Mouse (Mus musculus): Measurements from ENCODE around the gene Spop. TPM values are rescaled to one million over a fixed set of nuclear protein-coding genes. Genes with fewer than 3 reads are reported as not detected.

Gene Spop
- polyA plus RNA-seq, 2 experiments from 2014 or later = 176 to 230 TPM

DNA sequence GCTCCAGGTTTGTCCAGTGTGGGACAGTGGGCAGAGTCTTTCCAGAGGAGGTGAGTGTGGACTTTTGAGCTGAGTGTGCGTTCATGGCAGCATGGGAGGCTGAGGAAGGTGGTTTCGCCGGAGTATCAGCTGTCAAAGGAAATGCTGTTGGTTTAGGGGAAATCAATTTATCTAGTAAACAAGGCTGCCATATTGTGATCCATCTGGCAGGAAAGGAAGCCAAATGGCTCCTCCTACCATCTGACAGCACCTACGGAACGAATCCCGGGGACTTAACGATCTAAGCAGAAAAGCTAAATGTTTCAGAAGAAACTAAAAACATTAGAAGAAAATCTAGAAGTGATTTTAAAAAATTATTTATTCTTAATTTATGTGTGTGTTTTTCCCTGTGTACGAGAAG is 113.4 kb downstream of the Spop start:
- no peak for ATAC-seq

GRCm38 (mm10) chr11:95528231-95528630 is 114.4 kb downstream of the Spop start:
- ATAC-seq = no peak

DNA sequence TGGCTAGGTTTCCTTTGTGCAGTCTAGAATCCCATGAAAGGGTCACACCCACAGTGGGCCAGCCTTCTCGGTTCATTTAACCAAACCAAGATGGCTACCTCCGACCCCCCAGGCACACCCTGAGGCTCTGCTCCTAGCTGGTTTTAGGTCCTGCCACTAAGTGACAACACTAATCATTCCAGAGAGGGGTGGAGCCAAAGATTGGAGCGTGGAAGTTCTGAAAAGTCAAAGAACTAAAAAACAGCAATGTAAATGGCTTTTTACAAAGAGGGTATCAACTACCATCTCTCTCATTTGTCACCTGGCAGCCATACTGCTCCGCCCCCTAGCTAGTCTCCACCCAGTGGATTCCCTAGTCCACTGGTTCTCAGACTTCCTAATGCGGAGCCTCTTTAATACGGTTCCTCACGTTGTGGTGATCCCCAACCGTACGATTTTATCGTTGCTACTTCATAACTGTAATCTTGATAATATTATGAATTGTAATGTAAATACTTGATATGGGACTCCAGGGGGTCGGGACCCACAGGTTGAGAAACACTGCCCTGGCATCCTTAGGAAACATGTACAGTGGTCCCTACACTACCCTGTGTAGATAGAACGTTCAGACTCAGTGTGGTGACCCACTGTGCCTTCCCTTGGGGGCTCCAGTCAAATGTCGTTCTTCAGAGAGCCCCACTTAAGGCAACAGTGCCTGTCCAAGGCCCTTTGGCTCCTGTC is 118.6 kb downstream of the Spop start:
- no peak for ATAC-seq

- ATAC-seq = no peak
These were observed 119.7 kb downstream of the Spop start for GRCm38 (mm10) chr11:95533484-95534160.

DNA sequence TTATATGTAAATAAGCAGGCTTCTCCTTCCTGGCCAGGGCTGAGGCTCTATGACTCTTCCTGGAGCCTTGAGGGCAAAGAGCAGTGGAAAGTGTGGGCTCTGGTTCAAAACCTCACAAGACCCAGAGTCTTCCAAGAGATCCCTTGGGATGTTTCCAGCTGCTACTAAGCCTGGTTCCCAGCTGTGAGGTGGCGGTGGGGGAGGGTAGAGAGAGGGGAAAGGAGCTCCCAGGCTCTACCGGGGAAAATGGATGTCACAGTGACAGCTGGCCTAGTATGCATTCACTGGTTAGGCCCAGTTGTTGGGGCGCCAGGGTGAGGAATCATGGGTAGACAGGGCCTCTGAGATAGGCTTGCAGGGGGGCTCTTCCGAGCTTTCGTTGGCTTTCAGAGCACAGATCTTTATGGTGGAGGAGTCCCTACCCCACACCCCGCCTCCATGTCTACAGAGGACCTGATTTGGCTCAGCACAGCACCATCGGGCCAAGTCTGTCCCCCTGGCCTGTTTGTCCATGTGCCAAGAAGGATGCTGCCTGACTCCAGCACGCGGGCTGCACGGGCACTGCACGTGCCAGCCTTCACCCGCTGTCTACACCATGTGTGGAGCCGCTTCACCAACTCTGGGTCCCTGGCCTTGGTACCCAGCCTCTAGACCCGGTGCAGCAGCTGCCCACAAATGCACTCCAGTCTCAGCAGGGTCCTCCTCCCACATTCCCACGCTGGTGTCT is 124.7 kb downstream of the Spop start:
- no peak for ATAC-seq

DNA sequence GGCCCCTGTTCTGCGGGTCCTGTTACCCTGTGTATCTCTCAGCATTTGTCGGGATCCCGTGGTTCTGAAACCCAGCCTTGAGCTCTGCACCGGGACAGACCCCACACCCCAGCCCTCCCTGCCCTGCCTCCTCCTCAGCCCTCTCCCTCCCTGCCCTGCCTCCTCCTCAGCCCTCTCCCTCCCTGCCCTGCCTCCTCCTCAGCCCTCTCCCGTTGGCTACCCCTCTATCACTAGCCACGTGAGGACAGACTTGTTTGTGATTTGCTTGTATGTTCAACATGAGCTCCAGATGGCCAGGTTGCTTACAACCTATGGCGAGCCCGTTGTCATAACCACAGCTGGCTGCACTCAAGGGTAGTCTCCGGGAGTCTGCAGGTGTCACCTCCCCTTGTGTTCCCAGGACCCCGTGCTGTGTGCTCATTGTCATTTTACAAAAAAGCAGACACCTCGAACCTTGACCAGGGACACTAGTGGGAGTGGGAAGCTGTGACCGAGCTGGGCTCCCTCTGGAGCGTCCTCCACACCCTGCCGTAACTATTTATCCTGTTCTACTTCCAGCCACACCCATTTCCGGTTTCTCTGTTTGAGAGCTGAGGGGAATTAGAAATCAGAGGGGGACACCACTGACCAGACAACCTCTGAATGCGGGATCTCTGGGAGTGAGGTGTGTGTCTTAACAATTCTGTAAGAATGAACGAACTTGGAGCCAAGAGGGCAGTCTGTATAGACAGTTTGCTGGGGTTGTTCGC is 126.9 kb downstream of the Spop start:
- no peak for ATAC-seq

Other genes starting within 250 kb of the Spop start
- gene Tac4, start 152.6 kb upstream of the Spop start, polyA plus RNA-seq (2017; shearing (Covaris generic)) = not detected
- 10 to 100 TPM; 44.9 to 65.7 TPM for gene Kat7, start 103.8 kb upstream of the Spop start, polyA plus RNA-seq (2017; shearing (Covaris generic))
- gene Fam117a, start 77.1 kb upstream of the Spop start, polyA plus RNA-seq (2017; shearing (Covaris generic)) = 10 to 100 TPM; 21.1 to 26.9 TPM
- gene Slc35b1, start 29.4 kb upstream of the Spop start, polyA plus RNA-seq (2017; shearing (Covaris generic)) = 10 to 100 TPM; 53.8 to 61.1 TPM
- not detected for gene Nxph3, start 100.5 kb downstream of the Spop start, polyA plus RNA-seq (2017; shearing (Covaris generic))
- gene Ngfr, start 173.7 kb downstream of the Spop start, polyA plus RNA-seq (2017; shearing (Covaris generic)) = not detected